Mouse (Mus musculus) liver, postnatal 0 days (tissue): ENCODE results near the gene 2610301B20Rik.

ENCODE experiments used
- CTCF ChIP-seq: sonication (generic); IDR thresholded peaks from 2 replicates; pipeline ENCODE4 v1.5.1; 2016; ENCODE audit warnings: antibody characterized with exemption, low read depth
- EP300 ChIP-seq: IDR thresholded peaks from 2 replicates; pipeline ENCODE4 v1.6.1; 2016; ENCODE audit warnings: antibody characterized with exemption, low read depth, mild to moderate bottlenecking

- TF ChIP-seq CTCF (no peak), EP300 (no peak)
These were observed 55.4 kb downstream of the 2610301B20Rik start for GRCm38 (mm10) chr4:10929726-10930125.
